Mouse (Mus musculus): ENCODE measurements around the gene Tmem131. TPM values are rescaled to one million over a fixed set of nuclear protein-coding genes. Genes with fewer than 3 reads are reported as not detected.

Tmem131 gene
- total and polyA plus RNA-seq, 2 experiments from 2014 or later: 9.4 to 29.3 TPM

- Histone ChIP-seq H3K4me2 (ENCODE audit: low read depth) (no peak overlapping the region), H3K9ac (no peak overlapping the region), H3K27ac (ENCODE audit: low read depth, low read length) (no peak overlapping the region), H3K4me1 (ENCODE audit: insufficient read depth) (no peaks in the 10 kb centered on the region), H3K27me3 (ENCODE audit: insufficient read depth, low read length) (no peaks in the 10 kb centered on the region), H3K36me3 (ENCODE audit: insufficient read depth) (no peaks in the 10 kb centered on the region), H3K9me3 (ENCODE audit: low read length) (no peaks in the 10 kb centered on the region), H3K4me3 (ENCODE audit: low read depth, low read length) (no peak overlapping the region)
- WGBS: 95% methylated on average over 16 of the region's 16 CpGs
- no peak for ATAC-seq
- TF ChIP-seq CTCF (IDR thresholded peaks at IDR 0.05; ENCODE audit: low read depth): no peak
- DNase-seq: no peak
These were observed 17.2 kb upstream of the Tmem131 start for GRCm38 (mm10) chr1:36960509-36961222.

GRCm38 (mm10) chr1:36949591-36950184, 6.2 kb upstream of the Tmem131 start:
- no peak overlapping the region for H3K9ac ChIP-seq
- no peaks in the 10 kb centered on the region for H3K36me3 ChIP-seq (ENCODE audit: insufficient read depth)
- ATAC-seq: no peak; the same call in 1 of the 2 replicates
- no peak for TF ChIP-seq CTCF (IDR thresholded peaks at IDR 0.05; ENCODE audit: low read depth)
- no peaks in the 10 kb centered on the region for H3K27me3 ChIP-seq (ENCODE audit: insufficient read depth, low read length)
- no peaks in the 10 kb centered on the region for H3K9me3 ChIP-seq (ENCODE audit: low read length)
- no peak overlapping the region for H3K4me2 ChIP-seq (ENCODE audit: low read depth)
- H3K4me1 ChIP-seq (ENCODE audit: insufficient read depth): no peaks in the 10 kb centered on the region
- 45% methylated on average over 7 of the region's 7 CpGs for WGBS
- H3K27ac ChIP-seq (ENCODE audit: low read depth, low read length): no peak overlapping the region
- no peak overlapping the region for H3K4me3 ChIP-seq (ENCODE audit: low read depth, low read length)
- DNase-seq: peak; percentile 40

DNA sequence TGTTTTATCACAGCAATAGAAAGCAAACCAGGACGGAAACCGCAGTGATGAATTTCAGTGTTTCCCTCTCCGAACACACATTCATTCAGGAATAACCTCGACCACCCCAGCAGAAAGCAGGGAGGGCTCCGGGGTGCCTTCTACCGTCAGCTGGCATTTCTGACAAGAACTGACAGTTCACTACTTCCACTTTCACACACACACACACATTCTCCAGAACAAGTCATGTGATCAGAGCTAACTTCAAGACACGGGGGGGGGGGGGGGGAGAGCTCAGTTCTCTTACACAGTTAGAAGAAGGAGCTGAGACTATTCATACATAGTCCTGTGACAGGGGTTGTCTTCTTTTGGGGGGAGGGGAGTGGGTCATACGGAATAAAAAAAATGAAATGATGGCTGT, 4.0 kb upstream of the Tmem131 start:
- 82% methylated on average over 8 of the region's 8 CpGs for WGBS
- no peaks in the 10 kb centered on the region for H3K27me3 ChIP-seq (ENCODE audit: insufficient read depth, low read length)
- no peak overlapping the region for H3K27ac ChIP-seq (ENCODE audit: low read depth, low read length)
- no peak overlapping the region for H3K9ac ChIP-seq
- no peaks in the 10 kb centered on the region for H3K9me3 ChIP-seq (ENCODE audit: low read length)
- TF ChIP-seq CTCF (IDR thresholded peaks at IDR 0.05; ENCODE audit: low read depth): no peak
- no peaks in the 10 kb centered on the region for H3K4me1 ChIP-seq (ENCODE audit: insufficient read depth)
- H3K4me2 ChIP-seq (ENCODE audit: low read depth): no peak overlapping the region
- ATAC-seq (no peak), DNase-seq (no peak)
- H3K4me3 ChIP-seq (ENCODE audit: low read depth, low read length): no peak overlapping the region
- H3K36me3 ChIP-seq (ENCODE audit: insufficient read depth): no peaks in the 10 kb centered on the region

- peak overlapping the region; percentile 58 for H3K4me2 ChIP-seq (ENCODE audit: low read depth)
- ATAC-seq: no peak
- no peaks in the 10 kb centered on the region for H3K27me3 ChIP-seq (ENCODE audit: insufficient read depth, low read length)
- 47% methylated on average over 3 of the region's 3 CpGs for WGBS
- H3K36me3 ChIP-seq (ENCODE audit: insufficient read depth): no peaks in the 10 kb centered on the region
- no peaks in the 10 kb centered on the region for H3K9me3 ChIP-seq (ENCODE audit: low read length)
- peaks cover 13% of the 10 kb centered on the region for H3K4me1 ChIP-seq (ENCODE audit: insufficient read depth)
- H3K4me3 ChIP-seq (ENCODE audit: low read depth, low read length): peak overlapping the region; percentile 97
- peak overlapping the region; percentile 96 for H3K9ac ChIP-seq
- DNase-seq: no peak
- H3K27ac ChIP-seq (ENCODE audit: low read depth, low read length): peak overlapping the region; percentile 96
- no peak for TF ChIP-seq CTCF (IDR thresholded peaks at IDR 0.05; ENCODE audit: low read depth)
These were observed 3.1 kb downstream of the Tmem131 start for GRCm38 (mm10) chr1:36940381-36940762.

- peak overlapping the region; percentile 96 for H3K9ac ChIP-seq
- H3K27ac ChIP-seq (ENCODE audit: low read depth, low read length): peak overlapping the region; percentile 96
- H3K4me3 ChIP-seq (ENCODE audit: low read depth, low read length): peak overlapping the region; percentile 97
- 3% methylated on average over 79 of the region's 79 CpGs for WGBS
- H3K9me3 ChIP-seq (ENCODE audit: low read length): no peaks in the 10 kb centered on the region
- DNase-seq: peak; percentile 97
- TF ChIP-seq CTCF (IDR thresholded peaks at IDR 0.05; ENCODE audit: low read depth): no peak
- peaks cover 13% of the 10 kb centered on the region for H3K4me1 ChIP-seq (ENCODE audit: insufficient read depth)
- no peaks in the 10 kb centered on the region for H3K27me3 ChIP-seq (ENCODE audit: insufficient read depth, low read length)
- H3K4me2 ChIP-seq (ENCODE audit: low read depth): peak overlapping the region; percentile 69
- no peaks in the 10 kb centered on the region for H3K36me3 ChIP-seq (ENCODE audit: insufficient read depth)
- peak; percentile 96 for ATAC-seq
These were observed 3.7 kb downstream of the Tmem131 start for GRCm38 (mm10) chr1:36939506-36940380.

- Histone ChIP-seq H3K9ac (peak overlapping the region; percentile 96), H3K36me3 (ENCODE audit: insufficient read depth) (no peaks in the 10 kb centered on the region), H3K9me3 (ENCODE audit: low read length) (no peaks in the 10 kb centered on the region), H3K4me1 (ENCODE audit: insufficient read depth) (peaks cover 13% of the 10 kb centered on the region), H3K4me3 (ENCODE audit: low read depth, low read length) (peak overlapping the region; percentile 97), H3K4me2 (ENCODE audit: low read depth) (peak overlapping the region; percentile 69), H3K27ac (ENCODE audit: low read depth, low read length) (peak overlapping the region; percentile 96), H3K27me3 (ENCODE audit: insufficient read depth, low read length) (no peaks in the 10 kb centered on the region)
- no peak for TF ChIP-seq CTCF (IDR thresholded peaks at IDR 0.05; ENCODE audit: low read depth)
- WGBS: under 1% methylated on average over 36 of the region's 59 CpGs
- DNase-seq: peak; percentile 62
- ATAC-seq: no peak
These were observed 4.6 kb downstream of the Tmem131 start for GRCm38 (mm10) chr1:36938801-36939286.

Measured in forebrain, postnatal 0 days (tissue).